Mouse (Mus musculus) retina, adult 2 months (tissue): ENCODE results near the gene Opa3.

ENCODE experiments used
- DNase-seq: peaks from one replicate; pipeline ENCODE4 v3.0.0-alpha.2; 2012; ENCODE audit warnings: low read depth, low spot score

Opa3 gene

DNA sequence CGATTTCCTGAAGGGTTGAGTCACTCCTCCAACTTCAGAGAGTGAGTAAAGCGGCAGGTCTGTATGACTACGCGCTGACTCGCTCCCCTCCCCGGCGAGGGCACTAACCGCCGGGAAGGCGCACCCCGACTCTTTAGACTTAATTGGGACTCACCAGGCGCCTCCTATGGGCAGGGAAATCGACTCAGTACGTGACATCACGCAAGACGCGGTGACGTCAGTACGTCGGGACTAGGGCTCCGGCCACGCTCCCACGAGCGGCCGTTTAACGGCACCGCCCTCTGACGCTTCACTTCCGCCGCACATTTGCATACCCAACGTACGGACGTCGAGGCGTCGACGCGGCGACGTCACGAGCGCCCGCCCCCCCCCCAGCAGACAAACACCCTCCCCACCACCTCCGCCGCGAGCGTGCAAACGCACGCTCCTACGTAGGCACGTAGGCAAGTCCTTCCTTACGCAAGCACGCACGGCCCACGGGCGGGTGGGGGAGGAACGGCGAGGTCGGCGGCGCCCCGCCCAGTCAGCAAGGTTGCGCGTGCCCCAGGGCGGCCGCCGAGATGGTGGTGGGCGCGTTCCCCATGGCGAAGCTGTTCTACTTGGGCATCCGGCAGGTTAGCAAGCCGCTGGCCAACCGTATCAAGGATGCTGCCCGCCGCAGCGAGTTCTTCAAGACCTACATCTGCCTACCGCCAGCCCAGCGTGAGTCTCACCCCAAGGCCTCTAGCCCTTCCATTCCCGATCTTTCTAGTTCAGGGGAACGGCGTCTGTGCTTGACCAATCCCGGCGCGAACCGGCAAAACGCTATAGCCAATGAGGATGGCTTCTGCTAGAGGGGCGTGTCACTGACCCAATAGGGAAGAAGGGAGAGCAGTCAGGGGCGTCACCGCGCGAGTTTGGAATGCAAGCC lies at the start of gene Opa3:
Gene Opa3, plus strand, starts transcription at position 452 of the 910 bp plus-strand sequence.
- DNase-seq = peak; percentile 100

DNA sequence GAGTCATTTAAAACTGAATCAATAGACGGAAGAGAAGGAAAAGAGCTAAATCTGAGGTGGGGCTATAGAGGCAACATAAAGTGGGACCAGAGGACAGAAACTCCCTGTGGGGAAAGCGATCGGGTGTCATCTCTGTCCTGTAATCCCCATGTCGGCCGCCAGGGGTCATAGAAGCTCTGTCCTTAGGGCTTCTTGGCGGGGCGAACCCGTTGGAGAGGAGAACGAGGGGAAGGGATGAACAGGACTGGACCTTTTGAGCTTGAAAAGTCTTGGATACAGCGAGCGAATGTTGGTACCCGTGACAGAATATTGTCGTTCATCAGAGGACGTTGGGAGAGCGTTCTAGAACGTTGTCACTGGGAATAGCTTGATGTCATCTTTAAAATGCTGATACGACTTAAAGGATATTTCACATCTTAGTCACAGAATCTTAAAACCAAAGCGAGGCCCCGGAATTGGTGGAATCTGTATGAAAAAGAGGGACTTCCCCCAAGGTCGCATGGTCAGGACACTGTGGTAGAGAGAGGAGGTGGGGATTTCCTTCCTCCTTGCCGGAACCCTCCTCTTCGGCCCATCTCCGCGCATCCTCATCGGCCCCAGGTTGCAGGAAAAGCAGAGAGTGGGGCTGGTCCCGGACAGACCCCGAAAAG lies 49.6 kb upstream of the Opa3 start:
- peak; percentile 68 for DNase-seq

DNA sequence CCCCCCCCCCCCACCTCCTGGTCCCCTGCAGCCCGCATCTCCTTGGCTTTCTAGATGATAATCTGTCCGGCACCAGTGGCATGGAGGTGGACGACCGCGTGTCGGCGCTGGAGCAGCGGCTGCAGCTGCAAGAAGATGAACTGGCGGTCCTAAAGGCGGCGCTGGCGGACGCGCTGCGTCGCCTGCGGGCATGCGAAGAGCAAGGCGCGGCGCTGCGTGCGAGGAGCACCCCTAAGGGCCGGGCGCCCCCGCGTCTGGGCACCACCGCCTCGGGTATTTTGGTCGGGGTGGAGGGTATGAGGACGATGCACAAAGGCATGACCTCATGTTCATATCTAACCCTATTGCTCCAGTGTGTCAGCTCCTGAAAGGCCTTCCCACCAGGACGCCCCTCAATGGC lies 49.0 kb upstream of the Opa3 start:
- DNase-seq = peak; percentile 53

DNA sequence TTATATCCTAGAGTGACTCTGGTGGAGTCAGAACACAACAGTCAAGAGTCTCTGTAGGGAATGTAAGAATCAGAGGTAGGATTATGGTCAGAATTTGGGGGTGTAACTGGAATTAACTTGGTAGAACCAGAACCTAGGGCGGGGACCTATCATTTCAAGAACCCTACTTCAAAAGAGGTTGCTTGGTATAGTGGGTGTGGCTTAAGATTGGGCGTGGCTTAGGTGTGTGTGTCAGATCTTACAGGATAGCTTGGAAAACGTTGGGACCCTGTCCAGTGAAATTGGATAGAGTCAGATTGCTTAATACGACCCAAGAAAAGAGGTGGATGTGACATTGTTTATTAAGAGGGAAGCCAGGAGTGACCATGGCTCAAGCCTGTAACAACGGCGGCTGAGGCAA lies 48.2 kb upstream of the Opa3 start:
- DNase-seq = no peak

DNA sequence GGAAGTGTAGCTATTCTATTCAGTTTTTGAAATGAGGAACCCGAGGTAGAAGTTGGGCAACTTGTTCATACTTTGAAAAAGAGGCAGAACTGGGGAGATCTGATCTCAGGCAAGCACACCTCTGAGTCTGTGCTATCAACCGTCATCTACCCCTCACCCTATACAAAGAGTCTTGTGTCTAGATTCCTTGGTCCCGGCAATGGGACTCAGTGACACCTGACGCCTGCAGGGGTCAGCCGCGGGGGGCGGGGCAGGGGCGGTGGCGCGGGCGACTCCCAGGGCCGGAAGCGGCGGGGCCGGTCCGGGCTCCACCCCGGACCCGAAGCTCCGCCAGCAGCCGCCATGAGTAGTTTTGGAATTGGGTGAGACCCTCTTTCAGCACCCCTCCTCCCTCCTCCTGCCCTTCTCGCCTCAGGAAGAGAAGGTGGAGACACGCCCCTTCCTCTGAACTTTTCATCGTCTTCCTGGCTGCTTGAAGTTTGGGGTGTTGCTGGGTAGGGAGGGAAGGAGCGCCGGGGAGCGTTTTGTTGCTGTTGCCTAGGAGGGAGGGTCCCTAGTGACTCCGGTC lies 47.2 kb upstream of the Opa3 start:
- no peak for DNase-seq

DNA sequence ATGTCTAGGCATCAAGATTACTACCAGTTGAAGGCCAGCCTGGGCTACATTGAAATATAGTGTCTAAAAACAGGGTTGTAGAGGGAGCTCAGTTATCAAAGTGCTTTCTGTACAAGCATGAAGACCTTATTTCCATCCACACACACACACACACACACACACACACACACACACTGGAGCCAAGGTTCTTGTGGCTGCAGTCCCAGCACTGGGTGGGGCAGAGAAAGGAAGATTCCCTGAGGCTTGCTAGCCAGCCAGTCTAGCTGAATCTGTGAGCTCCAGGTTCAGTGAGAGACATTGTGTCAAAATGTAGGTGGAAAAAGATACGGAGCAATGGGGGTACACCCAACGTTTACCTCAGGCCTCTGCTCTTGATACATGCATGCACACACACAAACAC lies 43.9 kb upstream of the Opa3 start:
- DNase-seq = no peak

DNA sequence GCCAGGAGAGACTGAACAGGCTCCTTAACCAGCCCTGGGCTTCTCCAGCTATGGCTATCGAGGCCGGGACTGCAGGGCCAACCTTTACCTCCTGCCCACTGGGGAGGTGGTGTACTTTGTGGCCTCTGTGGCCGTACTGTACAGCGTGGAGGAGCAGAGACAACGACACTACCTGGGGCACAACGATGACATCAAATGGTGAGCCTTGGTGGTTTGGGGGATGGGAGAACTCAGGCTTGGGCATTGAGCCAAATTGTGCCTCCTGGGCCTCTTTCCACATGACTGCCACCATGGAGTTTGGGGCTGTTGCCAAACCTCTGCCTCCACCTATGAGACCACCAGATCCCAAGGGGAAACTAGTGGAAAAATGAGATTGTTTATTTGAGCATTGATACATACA lies 43.4 kb upstream of the Opa3 start:
- DNase-seq = no peak

DNA sequence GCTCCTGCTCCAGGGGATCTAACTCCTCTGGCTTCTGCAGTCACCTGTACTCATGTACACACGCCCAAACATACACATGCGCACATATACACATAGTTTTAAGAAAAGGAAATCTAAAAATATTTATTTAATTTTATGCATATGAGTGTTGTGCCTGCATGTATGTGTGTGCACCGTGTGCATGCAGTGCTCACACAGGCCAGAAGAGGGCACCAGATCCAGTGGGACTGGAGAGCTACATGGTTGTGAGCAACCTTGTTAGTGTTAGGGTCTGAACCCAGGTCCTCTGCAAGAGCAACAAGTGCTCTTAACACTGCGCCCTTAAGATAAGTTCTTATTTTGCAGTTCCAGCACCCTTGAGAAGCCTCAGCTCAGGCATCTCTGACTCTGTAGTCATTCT lies 33.5 kb upstream of the Opa3 start:
- DNase-seq = no peak

DNA sequence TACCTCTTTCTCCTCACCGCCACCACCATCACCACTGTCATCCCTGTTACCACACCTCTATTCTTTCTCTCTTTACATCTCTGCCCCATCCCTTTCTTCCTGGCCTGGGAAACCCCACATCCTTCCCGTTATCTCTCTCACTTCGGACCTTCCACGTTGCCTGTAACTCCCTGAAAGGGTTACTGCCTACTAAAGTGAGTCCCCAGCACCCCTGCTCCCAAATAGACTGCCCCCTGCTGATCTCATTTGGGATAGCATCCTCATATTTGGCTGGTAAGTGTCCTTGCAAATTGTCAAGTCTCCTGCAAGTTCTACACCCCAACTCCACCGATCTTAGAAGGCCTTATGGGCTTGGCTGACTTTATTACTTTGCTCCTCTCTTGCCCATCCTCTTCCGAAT lies 31.5 kb upstream of the Opa3 start:
- DNase-seq = no peak

DNA sequence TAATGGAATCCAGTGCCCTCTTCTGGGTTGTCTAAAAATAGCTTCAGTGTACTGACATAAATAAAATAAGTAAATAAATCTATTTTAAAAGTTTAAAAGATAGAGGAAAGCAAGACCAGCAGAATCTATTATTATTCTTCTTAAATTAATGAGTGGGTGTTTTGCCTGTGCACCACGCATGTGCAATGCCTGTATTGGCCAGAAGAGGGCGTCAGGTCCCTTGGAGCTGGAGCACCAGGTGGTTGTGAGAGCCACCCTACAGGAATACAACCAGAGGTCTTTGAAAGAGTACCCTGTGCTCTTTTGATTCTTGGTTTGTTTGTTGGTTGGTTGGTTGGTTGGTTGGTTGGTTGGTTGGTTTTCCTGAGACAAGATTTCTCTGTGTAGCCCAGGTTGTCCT lies 30.1 kb upstream of the Opa3 start:
- DNase-seq = no peak

DNA sequence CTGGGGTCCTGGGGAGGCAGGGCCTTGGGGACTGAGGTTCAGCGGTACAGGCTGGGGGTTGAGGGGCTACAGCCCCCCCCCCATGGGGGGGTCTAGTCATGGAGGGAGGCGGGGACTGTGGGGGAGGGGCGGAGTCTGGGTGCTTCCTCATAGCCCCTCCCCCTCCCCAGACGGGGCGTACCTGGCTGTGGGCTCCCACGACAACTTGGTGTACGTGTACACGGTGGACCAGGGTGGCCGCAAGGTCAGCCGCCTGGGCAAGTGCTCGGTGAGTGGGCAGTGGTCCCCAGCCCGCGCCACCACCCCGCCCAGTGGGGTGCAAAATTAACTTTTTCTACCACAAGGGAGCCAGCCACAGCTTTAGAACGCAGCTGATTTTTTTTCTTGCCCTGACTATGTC lies 26.5 kb upstream of the Opa3 start:
- no peak for DNase-seq

DNA sequence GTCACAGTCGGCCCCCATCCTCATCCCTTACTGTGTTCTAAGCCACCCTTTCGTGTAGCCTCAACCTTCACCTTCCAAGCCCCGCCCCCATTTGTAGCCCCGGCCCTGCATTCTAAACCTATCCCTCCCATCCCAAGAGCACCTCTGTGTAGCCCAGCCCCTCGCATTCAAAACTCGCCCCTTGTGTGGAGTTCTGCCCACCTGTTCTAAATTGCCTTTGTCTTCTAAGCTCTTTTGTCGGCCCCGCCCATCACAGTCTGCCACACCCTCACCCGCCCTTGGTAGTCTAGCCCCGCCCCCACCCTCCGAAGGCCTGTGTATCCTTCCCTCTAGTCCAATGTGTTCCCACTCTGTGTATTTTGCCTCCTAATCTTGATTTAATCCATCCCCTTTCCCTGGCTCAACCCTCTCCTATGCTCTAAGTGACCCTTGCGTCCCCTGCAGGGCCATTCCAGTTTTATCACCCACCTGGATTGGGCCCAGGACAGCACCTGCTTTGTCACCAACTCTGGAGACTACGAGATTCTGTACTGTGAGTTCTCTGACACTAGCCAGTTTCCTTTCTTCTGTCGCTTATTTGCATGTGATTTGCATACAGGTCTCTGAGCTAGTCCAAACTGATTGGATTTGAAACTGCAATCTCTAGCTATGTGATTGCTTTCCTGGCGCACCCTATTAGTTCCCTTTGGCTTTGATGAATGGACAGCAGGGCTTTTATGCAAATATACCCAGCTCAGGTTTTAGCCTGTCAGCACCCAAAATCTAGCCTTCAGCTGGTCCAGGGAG lies 25.9 kb upstream of the Opa3 start:
- no peak for DNase-seq

DNA sequence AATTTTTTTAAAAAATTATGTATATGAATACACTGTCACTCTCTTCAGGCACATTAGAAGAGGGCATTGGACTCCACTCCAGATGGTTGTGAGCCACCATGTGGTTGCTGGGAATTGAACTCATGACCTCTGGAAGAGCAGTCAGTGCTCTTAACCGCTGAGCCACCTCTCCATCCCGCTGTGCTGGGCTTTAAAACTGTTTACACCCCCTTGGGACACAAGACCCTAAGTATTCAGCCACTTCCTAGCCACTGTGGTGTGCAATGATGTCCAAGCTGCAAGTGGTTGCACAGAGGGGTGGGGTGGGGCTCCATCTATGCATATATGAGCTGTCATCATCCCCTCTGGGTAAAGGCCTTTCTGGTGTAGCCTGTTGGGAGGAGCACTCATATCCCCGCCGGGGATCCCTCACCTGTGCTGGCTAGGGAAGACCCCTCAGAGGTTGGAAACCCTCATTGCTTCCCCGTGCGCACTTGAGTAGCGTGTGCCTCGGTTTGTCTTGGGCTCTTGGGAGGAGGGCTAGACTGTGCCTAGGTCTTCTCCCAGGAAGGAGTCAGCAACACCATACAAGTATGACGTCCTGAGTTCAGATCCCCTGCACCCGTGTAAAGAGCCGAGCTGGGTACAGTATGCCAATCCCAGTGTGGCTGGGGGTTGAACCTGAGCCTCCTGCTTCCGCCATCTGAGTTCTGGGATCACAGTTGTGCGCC lies 19.8 kb upstream of the Opa3 start:
- no peak for DNase-seq

DNA sequence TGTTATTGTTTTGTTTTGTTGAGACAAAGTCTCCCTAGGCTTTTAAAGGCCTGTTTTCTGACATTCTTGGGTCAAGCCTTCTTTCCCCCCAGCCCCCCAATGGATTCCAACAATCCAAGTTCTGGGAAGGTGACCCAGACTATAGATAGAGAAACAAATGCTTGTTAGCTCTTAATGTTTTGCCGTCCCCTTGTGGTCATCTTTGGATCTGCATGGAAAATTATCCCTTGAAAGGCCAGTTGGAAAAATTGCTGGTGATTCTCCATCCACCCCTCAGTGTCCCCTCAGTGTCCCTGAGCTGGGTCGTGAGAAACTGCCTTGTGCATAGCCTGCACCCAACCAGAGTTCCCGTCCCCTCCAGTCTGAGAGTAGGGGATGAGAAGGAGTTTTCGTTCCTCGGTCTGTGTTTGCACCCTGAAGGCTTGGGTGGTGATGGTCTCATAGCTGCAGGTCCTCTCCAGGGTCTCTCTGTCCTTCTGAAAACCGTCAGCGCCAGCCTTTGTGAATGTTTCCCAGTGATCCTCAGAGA lies 19.1 kb upstream of the Opa3 start:
- no peak for DNase-seq

DNA sequence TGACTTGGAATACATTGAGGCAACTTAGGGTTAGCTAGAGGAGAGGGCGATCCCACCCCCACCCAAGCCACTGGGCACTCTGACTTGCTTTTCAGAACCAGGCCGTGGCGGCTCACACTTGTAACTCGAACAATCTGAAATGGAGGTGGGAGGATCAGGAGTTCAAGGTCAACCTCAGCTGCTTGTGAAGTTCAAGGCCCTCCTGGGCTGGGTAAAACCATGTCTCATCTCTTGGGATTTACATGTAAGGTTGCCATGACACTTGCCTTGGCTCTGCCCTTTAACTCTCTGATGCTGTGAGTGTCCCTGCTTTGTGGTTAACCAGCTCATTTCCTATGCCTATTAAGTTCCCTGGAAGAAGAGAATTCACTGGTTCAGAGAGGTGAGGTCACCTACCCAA lies 18.6 kb upstream of the Opa3 start:
- no peak for DNase-seq

DNA sequence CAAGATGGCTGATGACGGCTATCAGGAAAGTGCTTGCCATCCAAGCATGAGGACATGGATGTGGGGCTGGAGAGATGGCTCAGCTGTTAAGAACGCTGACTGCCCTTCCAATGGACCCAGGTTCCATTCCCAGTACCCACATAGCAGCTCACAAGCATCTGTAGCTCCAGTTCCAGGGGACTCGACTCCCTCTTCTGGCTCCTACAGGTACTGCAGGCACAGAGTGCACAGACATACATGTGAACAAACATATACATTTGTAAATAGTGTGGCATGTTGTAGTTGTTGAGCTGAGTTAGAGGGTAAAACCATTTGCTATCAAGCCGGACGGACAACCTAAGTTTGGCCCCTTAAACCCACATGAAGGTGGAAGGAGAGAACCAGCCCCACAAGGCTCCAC lies 18.1 kb upstream of the Opa3 start:
- no peak for DNase-seq

DNA sequence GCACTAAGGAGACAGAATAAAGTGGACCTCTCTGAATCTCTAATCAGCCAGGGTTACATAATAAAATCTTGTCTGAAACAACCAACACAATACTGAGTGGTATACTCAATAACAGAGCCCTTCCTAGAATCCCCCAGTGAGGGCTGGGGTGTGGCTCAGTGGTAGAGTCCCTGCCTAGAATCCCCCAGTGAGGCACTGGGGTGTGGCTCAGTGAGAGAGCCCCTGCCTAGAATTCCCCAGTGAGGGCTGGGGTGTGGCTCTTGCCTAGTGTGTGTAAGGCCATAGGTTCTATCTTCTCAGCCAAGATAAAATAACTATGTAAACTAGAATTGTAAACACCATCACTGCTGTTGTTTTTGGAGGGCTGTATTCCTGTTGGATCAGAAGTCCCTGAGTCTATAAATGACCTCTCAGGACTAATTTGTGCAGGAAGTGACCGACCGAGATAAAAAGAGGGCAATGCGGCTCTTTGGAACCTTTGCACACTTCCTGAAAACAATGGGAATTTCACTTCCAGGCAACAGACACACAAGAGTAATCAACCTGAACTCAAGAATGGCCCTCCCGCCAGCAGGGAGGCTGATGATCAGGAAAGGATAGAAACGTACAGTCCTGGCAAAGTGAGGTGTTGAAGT lies 17.0 kb upstream of the Opa3 start:
- DNase-seq = no peak

DNA sequence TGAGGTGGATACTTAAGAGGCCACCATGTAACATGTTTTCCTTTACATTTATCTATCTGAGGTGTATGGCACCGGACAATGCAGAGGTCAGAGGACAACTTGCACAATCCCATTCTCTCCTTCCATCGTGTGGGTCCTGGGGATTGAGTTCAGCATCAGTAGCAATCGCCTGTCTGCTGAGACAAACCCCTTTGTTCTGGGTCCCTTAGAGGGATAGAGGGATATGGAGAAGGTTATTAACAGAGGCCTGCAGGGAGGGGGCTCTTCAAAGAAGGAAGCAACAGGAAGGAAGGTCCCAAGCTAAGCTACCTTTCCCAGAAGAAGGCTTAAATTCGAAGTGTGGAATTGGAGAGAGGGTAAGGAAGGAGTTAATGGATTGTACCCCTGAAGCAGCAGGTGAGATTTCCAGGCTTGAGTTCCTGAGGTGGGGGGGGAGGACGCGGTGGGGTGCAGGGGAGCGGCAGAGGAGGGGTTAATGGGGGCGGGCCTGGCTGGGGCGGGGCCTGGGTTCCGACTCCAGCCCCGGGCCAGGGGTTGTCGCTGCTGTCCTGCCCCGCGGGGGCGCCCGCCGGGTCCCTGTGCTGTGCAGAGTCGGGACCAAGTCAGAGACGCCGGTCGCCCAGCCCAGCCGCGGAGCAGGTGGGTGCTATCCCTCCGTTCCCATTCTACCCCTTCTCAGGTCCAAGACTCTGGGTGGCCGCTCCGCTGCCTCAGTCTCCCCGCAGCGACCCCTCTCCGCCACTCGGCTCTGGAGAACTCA lies 16.0 kb upstream of the Opa3 start, which contains the start of gene Gpr4:
Gene Gpr4, plus strand, starts transcription at position 543 of the 760 bp plus-strand sequence.
- no peak for DNase-seq

DNA sequence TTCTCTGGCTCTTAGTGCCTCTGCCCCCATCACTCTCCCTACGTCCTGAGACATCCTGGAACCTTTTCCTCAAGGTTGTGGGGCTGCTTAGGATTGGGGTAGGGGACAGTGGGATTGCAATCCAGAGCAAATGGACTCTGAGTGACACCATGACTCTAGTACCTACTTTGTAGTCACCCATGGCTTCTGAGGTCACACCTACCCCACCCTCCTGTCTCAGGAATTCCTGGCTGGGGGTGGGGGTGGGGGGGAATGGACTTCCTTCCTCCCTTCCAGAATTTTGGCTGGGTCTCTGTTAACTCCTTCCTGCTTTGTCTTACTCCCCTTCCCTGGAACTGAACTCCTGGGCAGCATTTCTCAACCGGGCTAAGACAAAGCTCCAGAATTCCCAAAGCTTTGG lies 14.7 kb upstream of the Opa3 start:
- DNase-seq = no peak

DNA sequence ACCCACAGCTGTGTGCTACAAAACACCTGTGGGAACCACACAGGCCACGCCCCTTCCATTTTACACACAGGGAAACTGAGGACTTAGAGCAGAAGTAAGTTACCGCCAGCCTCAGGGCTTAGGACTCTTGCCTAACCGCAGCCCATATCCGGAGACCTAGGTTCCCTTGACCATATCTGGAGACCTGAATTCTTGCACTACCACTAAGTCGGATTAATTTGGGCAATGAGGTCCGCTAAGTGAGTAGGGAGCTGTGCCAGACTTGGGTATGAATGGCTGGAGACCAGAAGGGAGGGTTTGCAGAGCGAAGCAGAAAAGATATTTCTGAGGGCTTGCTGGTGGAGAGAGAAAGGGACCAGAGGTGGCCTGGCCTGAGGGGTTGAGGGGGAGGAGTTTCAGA lies 13.8 kb upstream of the Opa3 start:
- DNase-seq = no peak
